Mouse (Mus musculus) heart, embryonic 14.5 days (tissue): ENCODE measurements around the gene Myrf. TPM values are rescaled to one million over a fixed set of nuclear protein-coding genes. Genes with fewer than 3 reads are reported as not detected.

Experiments used
- ATAC-seq: fragments of 200-750 bp; cut with Nextera tagmentation; 2 replicates; pipeline ENCODE4 v1.8.0; 2017; ENCODE audit warnings: low read depth, moderate TSS enrichment; ENCODE audit not compliant: insufficient number of reproducible peaks, insufficient read depth, low FRiP score
- H3K27ac ChIP-seq, 2 experiments: fragments of 200-500 bp in 1 of 2; fragments of 300-500 bp in 1 of 2; sonication (generic) in 1 of 2; replicated peaks in 1 of 2; 2 replicates each; pipeline ENCODE4 v1.5.1; 2012 to 2014; ENCODE audit warnings: low read depth in 2 of 2, low read length in 2 of 2, control low read depth in 1 of 2, mild to moderate bottlenecking in 1 of 2, mixed read lengths in 1 of 2; ENCODE audit not compliant: control insufficient read depth in 1 of 2, insufficient read depth in 1 of 2
- H3K27me3 ChIP-seq: fragments of 300-500 bp; sonication (generic); 2 replicates; pipeline ENCODE4 v1.6.1; 2014; ENCODE audit warnings: mild to moderate bottlenecking, low read length, control low read depth; ENCODE audit not compliant: control insufficient read depth, insufficient read depth
- H3K36me3 ChIP-seq: fragments of 300-500 bp; sonication (generic); 2 replicates; pipeline ENCODE4 v1.6.1; 2014; ENCODE audit warnings: mild to moderate bottlenecking, control low read depth, low read length, mixed read lengths; ENCODE audit not compliant: control insufficient read depth, insufficient read depth
- H3K4me1 ChIP-seq, 2 experiments: fragments of 200-500 bp in 1 of 2; fragments of 300-500 bp in 1 of 2; sonication (generic) in 1 of 2; 2 replicates each; pipeline ENCODE4 v1.6.1; 2012 to 2014; ENCODE audit warnings: low read length in 2 of 2, control low read depth in 1 of 2, mixed read lengths in 1 of 2; ENCODE audit not compliant: control insufficient read depth in 2 of 2, insufficient read depth in 2 of 2
- H3K4me2 ChIP-seq: fragments of 300-500 bp; sonication (generic); 2 replicates; pipeline ENCODE4 v1.6.1; 2014; ENCODE audit warnings: mild to moderate bottlenecking, low read length
- H3K4me3 ChIP-seq, 2 experiments: fragments of 200-500 bp in 1 of 2; fragments of 300-500 bp in 1 of 2; sonication (generic) in 1 of 2; 2 replicates each; pipeline ENCODE4 v1.5.1; 2012 to 2014; ENCODE audit warnings: low read length in 2 of 2, mild to moderate bottlenecking in 2 of 2, control low read depth in 1 of 2, low read depth in 1 of 2, moderate library complexity in 1 of 2; ENCODE audit not compliant: control insufficient read depth in 1 of 2, insufficient read depth in 1 of 2
- H3K9ac ChIP-seq: fragments of 300-500 bp; sonication (generic); 2 replicates; pipeline ENCODE4 v1.6.1; 2014; ENCODE audit warnings: mild to moderate bottlenecking, low read length
- H3K9me3 ChIP-seq: fragments of 300-500 bp; sonication (generic); 2 replicates; pipeline ENCODE4 v1.6.1; 2016; ENCODE audit warnings: low read length, control low read depth; ENCODE audit not compliant: control insufficient read depth
- WGBS: fragments of 180-500 bp; shearing (Covaris S2); extraction: QIAGEN DNeasy Blood & Tissue Kit; methylation state at CpG from one replicate; pipeline ENCODE4 v1.1.7; 2014; 5-methylcytosine and 5-hydroxymethylcytosine counted together
- polyA plus RNA-seq: library from polyadenylated mRNA; unstranded; fragments of >200 nt; fragmentation: Nextera tagmentation; extraction: Ambion mirVana; gene quantifications from 2 replicates; pipeline ENCODE4 v1.2.1, GENCODE M21; 2014

The Myrf gene
- 7.8 and 10.8 TPM in 2 replicates for polyA plus RNA-seq

- H3K36me3 ChIP-seq = no peaks in the 10 kb centered on the region
- peak within 1 kb of the TSS; percentile 27 to 47; a peak in 2 of 4 replicates for H3K27ac ChIP-seq
- H3K4me1 ChIP-seq = peaks cover 0 to 5% of the 10 kb centered on the region in 2 experiments; a peak in 1 of 4 replicates
- WGBS = 7% methylated on average over 43 of the region's 43 CpGs
- peak within 1 kb of the TSS; percentile 82 for H3K4me2 ChIP-seq
- peaks cover 14% of the 10 kb centered on the region; the same call in 1 of the 2 replicates for H3K27me3 ChIP-seq
- peak within 1 kb of the TSS; percentile 51 to 67 for H3K4me3 ChIP-seq
- peak; percentile 62 for ATAC-seq
- H3K9ac ChIP-seq = peak within 1 kb of the TSS; percentile 71
- H3K9me3 ChIP-seq = no peaks in the 10 kb centered on the region
Observed at GRCm38 (mm10) chr19:10240654-10241305, at the start of gene Myrf. Gene Myrf (minus strand): TSS chr19:10240748.

GRCm38 (mm10) chr19:10289609-10290150 is 49.1 kb upstream of the Myrf start:
- H3K36me3 ChIP-seq = no peaks in the 10 kb centered on the region
- no peak overlapping the region for H3K4me3 ChIP-seq
- no peak overlapping the region for H3K27ac ChIP-seq
- no peak overlapping the region for H3K4me2 ChIP-seq
- no peaks in the 10 kb centered on the region for H3K27me3 ChIP-seq
- 43% methylated on average over 4 of the region's 4 CpGs for WGBS
- H3K9ac ChIP-seq = no peak overlapping the region
- peaks cover 15 to 30% of the 10 kb centered on the region in 2 experiments for H3K4me1 ChIP-seq
- no peaks in the 10 kb centered on the region for H3K9me3 ChIP-seq
- ATAC-seq = no peak

GRCm38 (mm10) chr19:10288125-10289040 is 47.8 kb upstream of the Myrf start:
- H3K36me3 ChIP-seq = no peaks in the 10 kb centered on the region
- H3K27ac ChIP-seq = no peak overlapping the region
- no peaks in the 10 kb centered on the region for H3K27me3 ChIP-seq
- no peaks in the 10 kb centered on the region for H3K9me3 ChIP-seq
- H3K4me1 ChIP-seq = peaks cover 9 to 20% of the 10 kb centered on the region in 2 experiments
- H3K4me2 ChIP-seq = no peak overlapping the region
- no peak overlapping the region for H3K4me3 ChIP-seq
- no peak overlapping the region for H3K9ac ChIP-seq
- ATAC-seq = no peak
- 75% methylated on average over 8 of the region's 8 CpGs for WGBS

DNA sequence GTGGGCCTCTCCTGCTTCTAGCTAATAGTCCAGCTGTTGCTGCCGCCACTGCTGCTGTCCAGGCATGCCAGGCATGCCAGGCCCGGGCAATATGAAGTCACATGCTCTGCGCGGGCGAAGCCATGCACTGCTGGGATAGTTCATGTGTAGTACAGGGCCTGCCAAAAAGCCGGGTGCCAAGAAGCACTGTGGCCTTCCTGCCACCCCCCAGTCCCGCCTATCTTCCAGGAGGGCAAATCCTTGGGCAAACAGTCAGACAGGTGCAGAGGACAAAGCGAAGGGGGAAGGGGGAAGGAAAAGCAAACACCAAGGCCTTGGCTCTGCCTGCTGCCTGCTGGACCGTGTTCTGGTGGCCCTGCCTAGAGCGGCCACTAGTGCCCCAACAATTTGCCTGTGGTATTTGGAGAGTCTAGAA is 45.9 kb upstream of the Myrf start:
- H3K27ac ChIP-seq = no peak overlapping the region
- no peak overlapping the region for H3K4me3 ChIP-seq
- no peak overlapping the region for H3K4me2 ChIP-seq
- no peaks in the 10 kb centered on the region for H3K27me3 ChIP-seq
- no peaks in the 10 kb centered on the region for H3K9me3 ChIP-seq
- 79% methylated on average over 10 of the region's 10 CpGs for WGBS
- no peaks in the 10 kb centered on the region for H3K36me3 ChIP-seq
- no peak for ATAC-seq
- H3K9ac ChIP-seq = no peak overlapping the region
- peaks cover 16 to 20% of the 10 kb centered on the region in 2 experiments for H3K4me1 ChIP-seq

DNA sequence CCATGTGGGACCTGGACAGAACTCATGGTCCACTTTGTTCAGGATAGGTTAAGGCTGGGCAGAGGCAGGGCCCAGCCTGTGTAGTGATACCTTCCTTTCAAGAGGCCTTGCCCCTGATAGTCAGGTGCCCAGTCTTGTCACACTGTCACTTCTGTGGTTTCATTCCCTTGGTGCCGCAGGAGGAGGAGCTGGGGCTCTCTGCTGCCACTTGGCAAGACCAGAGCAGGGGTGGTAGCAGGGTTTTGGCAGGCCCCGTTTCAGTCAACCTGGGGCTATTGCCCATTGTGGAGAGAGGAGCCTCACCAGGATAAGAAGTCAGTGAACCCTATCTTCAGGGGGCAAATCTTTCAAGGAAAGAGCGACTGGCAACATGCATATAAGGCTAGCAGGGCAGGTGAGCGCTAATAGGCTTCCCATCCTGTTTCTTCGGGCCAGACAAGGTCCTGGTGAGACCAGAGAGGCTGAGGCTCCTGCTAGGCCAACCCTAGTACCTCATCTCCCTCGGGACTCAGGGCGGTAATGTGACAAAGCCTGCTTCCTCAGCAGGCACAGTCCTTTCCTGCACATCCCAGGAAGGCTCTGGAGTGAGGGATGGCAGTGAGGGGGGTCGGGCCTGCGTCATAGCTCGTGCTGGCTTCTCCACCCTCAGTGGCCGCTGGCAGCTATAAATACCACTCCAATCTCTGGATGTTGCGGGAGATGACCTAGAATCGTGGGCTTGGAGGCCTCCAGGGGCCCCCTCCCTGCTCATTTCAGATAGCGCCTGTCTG is 40.4 kb upstream of the Myrf start:
- Histone ChIP-seq H3K4me1 (peaks cover 41 to 47% of the 10 kb centered on the region in 2 experiments), H3K4me3 (no peak overlapping the region), H3K27ac (no peak overlapping the region; a peak in 1 of 4 replicates), H3K36me3 (no peaks in the 10 kb centered on the region), H3K4me2 (peak overlapping the region; percentile 9), H3K9ac (0 out of 2 replicates have a peak overlapping the region, but pooled peaks have one; percentile 30), H3K9me3 (no peaks in the 10 kb centered on the region), H3K27me3 (no peaks in the 10 kb centered on the region)
- ATAC-seq = no peak
- WGBS = 33% methylated on average over 14 of the region's 14 CpGs

- Histone ChIP-seq H3K27ac (no peak overlapping the region), H3K9me3 (no peaks in the 10 kb centered on the region), H3K4me1 (peaks cover 39 to 47% of the 10 kb centered on the region in 2 experiments), H3K36me3 (no peaks in the 10 kb centered on the region), H3K4me3 (no peak overlapping the region), H3K9ac (no peak overlapping the region), H3K27me3 (no peaks in the 10 kb centered on the region), H3K4me2 (no peak overlapping the region)
- ATAC-seq = no peak
- 51% methylated on average over 9 of the region's 9 CpGs for WGBS
Observed at GRCm38 (mm10) chr19:10279668-10280067, 39.1 kb upstream of the Myrf start.
